Mouse (Mus musculus): Measurements from ENCODE around the gene Ttll6.

Ttll6 gene

GRCm38 (mm10) chr11:96169016-96169415, 35.4 kb downstream of the Ttll6 start:
- no peak for DNase-seq

DNA sequence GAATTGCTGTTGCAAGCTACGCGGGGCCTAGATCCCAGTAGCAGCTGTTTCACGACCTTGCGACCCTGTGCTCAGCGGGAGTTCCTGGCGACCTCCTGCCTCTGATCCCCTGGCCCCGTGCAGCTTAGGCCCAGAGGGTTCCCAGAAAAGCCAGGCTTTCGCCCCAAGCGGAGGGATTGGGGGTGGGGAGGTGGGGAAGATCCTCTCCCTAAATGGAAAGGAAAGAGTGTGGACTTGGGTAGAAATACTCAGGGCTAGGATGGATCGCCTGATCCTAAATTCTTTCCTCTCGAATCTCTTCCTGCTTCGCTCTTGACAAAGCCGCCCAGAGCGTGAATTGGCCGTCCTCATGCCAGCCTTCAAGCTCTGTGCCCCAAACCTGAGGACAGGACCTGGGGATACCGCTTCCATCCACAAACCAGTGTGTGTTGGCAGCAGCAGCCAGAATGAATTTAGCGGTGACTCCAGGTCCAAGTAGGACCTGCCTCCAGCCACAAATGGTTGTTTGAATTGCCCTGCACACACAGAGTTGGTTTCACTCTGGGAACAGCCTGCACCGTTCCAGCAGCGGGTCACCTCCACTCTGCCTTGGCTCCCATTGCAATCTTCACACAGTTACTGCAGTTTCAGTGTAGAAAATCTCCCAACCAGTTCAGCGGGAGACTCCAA, 37.3 kb downstream of the Ttll6 start:
- DNase-seq, result no peak

GRCm38 (mm10) chr11:96171601-96172000, 38.0 kb downstream of the Ttll6 start:
- DNase-seq, result no peak

DNA sequence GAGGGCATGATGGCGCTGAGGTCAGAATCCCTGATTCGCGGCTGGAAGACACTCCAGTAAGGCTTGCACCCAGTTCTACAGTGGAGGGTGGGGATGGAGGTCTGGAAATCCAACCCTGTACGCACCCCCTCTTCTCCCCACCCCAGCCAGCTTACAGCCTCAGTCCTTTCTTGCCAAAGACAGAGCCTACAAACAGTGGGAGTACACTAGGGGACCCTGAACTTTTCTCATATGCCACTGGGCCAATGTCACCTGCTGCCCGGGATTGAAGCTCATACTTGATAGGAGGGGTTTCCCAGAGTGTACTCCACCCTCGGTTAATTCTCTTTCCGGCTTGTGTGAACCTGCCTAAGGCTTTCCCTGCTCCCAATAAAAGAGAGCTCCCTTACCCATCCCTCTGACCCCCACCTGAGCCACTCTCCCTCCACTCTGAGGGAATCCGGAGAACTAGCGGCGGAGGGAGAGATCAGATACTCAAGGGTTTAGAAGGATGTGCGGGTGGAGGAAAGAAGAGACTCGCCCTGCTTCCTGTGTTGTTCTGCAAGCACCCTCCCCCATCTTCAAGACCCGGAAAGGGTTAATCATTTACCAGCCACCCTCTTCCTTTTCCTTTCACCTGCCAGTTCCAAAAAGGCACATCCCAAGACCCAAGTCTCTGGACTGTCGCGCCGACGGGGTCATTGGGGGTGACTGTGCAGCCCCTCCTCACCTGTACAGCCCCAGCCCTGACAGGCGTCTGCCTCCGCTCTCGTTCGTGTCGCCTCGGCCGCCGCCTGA, 39.1 kb downstream of the Ttll6 start:
- no peak for DNase-seq

DNA sequence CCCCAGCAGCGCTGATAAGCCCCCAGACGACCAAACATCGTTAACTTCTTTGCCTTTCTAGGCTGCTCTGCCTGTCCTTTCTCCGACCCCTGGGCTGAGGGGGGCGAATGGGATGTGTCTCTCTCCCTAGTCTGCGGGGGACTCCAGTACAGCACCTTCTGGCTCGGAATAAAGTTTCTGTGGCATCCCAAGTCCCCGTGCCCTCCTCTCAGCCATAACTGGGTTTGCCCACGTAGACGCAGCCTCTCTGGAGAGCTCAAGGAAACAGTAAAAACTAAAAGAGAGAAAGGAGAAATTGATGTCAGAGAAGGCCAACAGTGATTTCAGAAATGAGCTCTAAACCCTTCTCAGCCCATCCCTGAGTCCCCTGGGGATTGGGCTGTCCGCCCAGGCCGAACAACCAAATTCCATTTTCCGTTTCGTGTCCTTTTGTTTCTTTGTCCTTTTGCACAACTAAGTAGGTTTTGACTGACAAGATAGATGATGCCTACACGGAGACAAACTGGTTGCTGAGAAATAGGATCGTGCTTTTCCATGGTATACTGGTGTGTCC, 39.8 kb downstream of the Ttll6 start:
- DNase-seq, result no peak

DNA sequence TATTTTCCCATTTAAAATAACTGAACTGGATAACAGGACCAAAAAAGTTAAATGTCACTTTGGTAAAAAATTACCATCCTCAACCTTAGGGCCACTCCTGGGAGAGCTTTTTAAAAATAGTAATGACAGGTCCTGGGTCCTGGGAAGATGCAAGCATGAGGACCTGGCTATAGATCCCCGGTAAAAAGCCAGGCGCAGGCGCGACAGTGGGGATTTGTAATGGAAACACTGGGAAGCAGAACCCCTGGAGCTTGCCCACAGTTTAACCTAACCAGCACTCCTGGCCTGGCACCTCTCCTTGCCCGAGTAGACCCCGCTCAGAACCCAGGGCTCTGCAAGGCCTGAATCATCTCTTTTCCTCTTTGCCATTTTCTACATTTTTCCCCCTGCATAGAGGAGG, 41.3 kb downstream of the Ttll6 start:
- no peak for DNase-seq

- no peak for DNase-seq
Observed at GRCm38 (mm10) chr11:96175511-96175910, 41.9 kb downstream of the Ttll6 start.

DNA sequence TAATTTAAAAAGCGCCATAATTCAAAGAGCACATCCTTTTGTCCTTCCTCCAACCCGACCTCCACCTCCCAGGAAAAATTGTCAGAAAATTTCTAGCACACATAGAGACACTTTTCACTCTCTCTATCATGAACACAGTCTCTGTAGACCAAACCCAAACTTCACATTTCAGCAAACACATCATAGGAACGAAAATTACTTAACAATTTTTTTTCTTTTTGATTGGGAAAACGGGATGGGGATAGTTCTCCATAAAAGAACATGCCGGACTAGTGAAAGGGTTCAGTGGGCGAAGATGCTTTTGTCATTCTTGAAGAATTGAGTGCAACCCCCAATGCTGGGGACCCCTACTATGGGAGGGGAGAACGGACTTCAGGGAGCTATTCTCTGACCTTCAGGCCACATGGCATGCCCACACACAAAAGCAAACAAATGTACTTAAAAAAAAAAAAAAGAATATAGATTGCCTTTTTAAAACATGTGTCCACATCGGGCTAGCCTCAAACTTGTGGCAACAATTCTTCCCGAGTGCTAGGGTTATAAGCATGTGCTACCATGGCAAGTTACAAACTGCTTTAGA, 42.5 kb downstream of the Ttll6 start:
- no peak for DNase-seq

GRCm38 (mm10) chr11:96176841-96177240, 43.3 kb downstream of the Ttll6 start:
- no peak for DNase-seq

DNA sequence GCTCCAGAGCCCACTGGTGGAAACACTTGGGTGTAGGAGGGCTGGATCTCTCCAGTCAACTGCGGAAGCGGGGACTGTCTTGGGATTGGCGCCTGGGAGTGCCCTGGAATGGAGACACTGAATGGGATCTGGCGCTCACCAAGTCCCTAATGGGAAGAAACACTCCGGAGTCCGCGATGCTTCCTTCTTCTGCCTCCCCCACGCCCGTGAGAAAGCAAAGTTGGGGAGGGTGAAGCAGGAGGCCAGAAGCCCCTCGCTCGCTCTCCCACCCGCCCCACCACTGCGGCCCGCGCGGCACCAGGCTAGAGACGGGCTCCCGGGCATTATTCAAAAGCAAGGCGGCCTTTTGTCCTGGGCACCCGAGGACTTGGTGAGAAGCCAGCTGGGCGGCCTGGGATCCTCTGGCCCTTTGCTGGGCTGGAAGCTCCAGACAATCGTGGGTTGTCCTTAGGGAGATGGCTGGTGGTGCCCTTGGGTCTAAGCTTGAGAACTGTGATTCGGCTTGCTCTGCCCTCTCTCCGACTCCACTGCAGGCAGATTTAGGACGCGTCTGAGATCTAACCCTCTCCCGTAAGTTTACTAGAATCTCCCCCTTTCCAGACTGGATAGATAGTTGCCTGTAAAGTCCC, 44.1 kb downstream of the Ttll6 start:
- no peak for DNase-seq

GRCm38 (mm10) chr11:96178356-96178755, 44.8 kb downstream of the Ttll6 start:
- DNase-seq, result no peak

GRCm38 (mm10) chr11:96178911-96179503, 45.4 kb downstream of the Ttll6 start:
- no peak for DNase-seq

DNA sequence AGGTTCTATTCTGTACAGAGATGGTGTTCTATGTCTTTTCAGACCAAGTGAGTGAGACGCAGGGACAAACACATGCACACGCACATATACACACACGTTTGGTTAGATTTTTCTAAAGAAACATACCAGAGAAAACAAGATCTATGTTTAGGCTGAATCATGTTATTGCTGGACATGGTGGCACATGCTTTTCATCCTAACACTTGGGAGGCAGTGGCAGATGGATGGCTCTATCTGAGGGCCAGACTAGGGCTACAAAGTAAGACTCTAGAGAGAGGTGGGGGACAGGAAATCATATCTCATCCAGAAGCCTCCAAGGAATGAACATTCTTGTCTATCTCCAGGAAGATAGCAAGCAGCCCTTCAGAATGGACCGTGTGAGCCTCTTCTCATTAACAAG, 47.5 kb downstream of the Ttll6 start:
- DNase-seq, result no peak

- DNase-seq, result no peak
Observed at GRCm38 (mm10) chr11:96184233-96184632, 50.6 kb downstream of the Ttll6 start.

- DNase-seq, result no peak
Observed at GRCm38 (mm10) chr11:96187321-96187720, 53.7 kb downstream of the Ttll6 start.

DNA sequence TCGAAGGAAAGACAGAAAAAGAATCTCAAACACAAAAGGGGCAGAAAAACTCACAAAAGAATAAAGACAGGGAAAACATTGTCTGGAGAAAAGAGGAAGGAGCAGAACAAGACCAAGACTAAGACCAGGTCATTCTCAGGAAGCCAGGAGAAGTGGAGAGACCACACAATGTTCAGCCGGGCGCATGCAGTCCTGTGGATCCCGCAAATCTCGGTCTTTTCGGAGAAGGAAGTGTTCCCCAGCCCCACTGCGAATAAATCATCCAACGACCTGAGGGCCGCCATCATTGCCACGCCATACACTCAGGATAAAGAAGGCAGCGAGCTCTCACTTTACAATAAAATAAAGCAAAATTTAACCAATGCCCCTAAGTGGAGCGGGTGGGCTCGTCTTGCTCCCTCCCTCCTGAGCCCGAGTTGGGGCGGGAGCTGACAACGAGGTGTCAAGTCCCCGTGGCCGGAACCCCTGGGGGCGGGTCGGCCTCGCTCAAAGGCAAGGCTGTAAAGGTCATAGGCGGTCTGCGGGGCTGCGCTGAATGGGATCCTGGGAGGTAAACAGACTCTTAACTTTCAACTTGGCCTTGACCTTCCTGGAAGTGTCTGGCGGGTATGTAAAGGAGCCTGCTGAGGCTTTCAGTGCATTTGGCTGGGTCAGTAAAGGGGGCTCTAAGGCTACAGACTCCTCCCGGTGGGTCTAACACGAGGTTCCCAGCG, 56.4 kb downstream of the Ttll6 start:
- DNase-seq, result no peak

DNA sequence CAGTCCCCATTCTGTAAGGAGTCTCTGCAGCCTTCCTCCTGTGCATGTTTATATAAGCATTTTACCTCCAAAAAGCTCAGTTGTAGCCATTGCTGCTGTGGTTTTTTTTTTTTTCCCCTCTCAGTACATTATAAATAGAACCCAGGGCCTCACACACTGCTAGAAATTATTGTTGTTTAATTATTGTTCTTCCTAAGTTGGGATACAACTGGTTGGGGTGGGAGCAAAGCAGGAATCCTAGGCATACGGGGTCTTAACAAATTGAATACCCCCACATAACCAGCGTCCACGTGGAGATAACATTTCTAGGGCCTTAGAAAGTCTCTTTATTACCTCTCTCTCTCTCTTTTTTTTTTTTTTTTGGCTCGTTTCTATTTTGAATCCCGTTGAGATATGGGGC, 57.5 kb downstream of the Ttll6 start:
- DNase-seq, result no peak

DNA sequence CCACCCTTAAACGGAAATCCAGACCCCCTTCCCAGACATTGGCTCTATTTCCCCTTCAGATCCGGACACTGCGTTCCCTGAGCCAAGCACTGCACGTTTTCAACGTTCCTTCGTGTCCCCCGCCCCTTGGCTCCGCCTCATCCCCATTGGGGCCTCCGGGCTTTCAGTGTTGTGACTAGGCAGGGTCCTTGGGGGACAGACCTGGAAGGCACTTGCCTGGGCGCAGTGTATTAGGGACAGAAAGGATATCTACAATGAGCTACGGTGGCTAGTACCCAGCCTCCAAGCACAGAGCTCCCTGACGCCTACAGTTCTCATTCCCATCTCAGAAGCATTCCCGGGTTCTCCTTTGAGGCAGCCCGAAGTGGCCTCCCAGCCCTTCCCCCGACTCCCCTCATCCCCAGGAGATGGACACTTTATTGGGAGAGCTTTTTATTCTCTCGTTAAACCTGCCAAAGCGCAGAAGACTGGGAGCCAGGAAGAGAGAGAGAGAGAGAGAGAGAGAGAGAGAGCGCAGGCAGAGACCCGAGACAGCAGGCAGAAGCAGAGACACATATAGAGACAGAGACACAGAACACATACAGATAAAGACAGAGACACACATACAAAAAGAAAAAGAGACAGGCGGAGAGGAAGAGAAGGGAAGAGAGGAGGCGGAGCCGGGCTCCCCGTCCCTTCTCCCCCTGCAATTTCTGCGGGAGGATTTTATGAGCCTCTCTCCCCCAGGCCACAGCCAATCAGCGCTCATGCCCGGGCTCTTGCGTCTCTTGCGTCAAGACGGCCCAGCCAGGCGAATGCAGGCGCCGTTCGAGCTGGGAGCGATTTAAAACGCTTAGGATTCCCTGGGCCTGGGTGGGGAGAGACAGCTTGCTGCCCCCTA, 60.2 kb downstream of the Ttll6 start, which contains the start of gene Hoxb13:
Gene Hoxb13 (plus strand): TSS at position 796 of the 880 bp plus-strand sequence.
- no peak for DNase-seq

- DNase-seq, result no peak
Observed at GRCm38 (mm10) chr11:96194401-96194710, 60.8 kb downstream of the Ttll6 start.

DNA sequence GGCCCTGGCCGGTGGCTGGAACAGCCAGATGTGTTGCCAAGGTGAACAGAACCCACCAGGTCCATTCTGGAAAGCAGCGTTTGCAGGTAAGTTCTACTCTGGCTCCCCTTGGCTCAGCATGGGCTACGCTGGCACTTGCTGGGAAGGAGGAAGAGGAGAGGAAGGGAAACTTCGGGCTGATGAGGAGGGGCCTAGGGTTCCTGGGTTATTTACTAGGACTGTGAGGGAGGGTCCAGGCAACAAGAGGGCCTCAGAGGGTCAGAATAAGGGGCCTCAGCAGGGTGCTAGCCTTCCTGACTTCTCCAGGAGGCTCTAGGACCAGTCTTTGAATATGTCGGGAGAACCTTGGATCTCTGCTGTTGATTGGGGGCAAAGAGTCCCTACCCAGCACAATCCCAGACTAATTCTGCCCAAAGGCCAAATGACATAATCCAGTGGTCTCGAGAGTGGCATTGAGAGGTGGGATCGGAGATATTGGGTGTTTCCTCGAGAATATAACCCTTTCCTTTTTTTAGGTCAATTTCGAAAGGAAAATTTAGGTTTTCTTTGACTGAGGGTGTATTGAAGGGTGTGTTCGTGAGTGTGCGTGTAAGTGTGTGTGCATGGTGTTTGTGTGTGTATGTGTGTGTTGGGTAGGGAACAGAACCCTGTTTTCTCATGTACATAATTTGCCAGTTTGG, 61.5 kb downstream of the Ttll6 start:
- no peak for DNase-seq
